Mouse (Mus musculus) cerebellum, adult 2 months (tissue): ENCODE results near the gene Gm3435.
"Not testable (repeated sequence)": the region's sequence is repeated elsewhere in the genome, so short reads cannot be mapped to it uniquely, and the experiment has no call there.

Source experiments
- CTCF ChIP-seq: fragments of 200-500 bp; IDR thresholded peaks from 2 replicates; pipeline ENCODE4 v1.5.1; 2011; ENCODE audit warnings: low read depth, mild to moderate bottlenecking, control low read depth, low read length, moderate library complexity, borderline replicate concordance; ENCODE audit not compliant: insufficient read depth
- POLR2A ChIP-seq: fragments of 200-500 bp; IDR thresholded peaks from 2 replicates; pipeline ENCODE4 v1.6.1; 2011; ENCODE audit warnings: low read length, control low read depth, borderline replicate concordance; ENCODE audit not compliant: insufficient read depth

DNA sequence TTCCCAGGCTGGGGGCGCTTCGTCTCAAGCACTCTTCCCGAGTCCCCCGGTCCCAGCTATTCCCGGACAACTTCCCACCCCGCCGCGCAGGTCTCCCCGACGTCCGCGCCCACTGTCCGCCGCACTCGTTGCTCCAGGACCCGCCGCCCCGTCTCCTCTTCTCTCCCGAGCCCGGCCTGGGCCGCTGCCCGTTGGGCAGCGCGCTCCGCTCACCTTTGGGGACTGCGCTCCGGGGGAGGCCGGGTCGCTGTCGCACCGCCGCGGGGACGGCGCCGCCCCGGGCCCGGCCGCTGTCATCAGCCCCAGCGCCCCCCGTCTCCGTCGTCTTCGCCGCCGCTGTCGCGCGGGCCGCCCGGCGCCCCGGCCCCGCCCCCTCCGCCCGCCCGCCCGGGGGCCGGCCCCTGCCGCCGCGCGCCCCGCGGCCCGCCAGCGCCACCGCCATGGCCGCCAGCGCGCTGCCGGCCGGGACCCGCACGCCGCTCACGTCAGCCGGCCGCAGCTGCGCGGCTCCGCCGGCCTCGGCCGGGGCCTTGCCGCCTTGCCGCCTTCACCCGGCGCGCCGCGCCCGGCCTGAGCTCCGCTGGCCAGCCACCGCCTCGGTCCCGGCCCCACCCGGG is 17.3 kb upstream of the Gm3435 start:
- TF ChIP-seq POLR2A, CTCF: not testable (repeated sequence)
